Mouse (Mus musculus) bone marrow, adult 2 months (tissue): ENCODE results near the gene Rc3h1.

Experiments used
- CTCF ChIP-seq: fragments of 200-500 bp; IDR thresholded peaks from 2 replicates; pipeline ENCODE4 v1.5.1; 2011; ENCODE audit warnings: low read length, control low read depth; ENCODE audit not compliant: control insufficient read depth, insufficient read depth
- POLR2A ChIP-seq: fragments of 200-500 bp; IDR thresholded peaks from 2 replicates; pipeline ENCODE4 v1.6.1; 2011; ENCODE audit warnings: low read depth, mild to moderate bottlenecking, control low read depth, low read length, borderline replicate concordance; ENCODE audit not compliant: control insufficient read depth

DNA sequence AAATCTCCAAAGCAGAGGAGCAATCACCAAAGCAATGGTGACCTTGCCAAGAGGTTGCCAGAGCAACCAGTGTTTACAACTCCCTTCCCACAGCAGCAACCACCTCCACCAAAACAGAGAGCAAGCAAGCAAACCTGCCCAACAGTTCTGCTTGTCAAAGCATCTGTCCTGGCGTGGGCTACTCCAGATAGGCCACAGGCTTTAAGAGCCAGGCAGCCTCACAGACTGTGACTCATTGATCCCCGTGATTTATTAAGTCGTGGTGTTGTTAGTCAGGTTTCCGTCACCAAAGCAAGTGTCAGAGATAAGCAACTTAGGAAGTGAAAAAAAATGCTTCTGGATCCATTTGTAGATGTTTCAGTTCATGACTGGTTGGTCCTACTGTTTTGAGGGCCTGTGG, 27.7 kb upstream of the Rc3h1 start:
- no peak for TF ChIP-seq POLR2A
- TF ChIP-seq CTCF, result no peak
